Mouse (Mus musculus): ENCODE measurements around the gene Vmn1r94.
"Not testable (repeated sequence)": the region's sequence is repeated elsewhere in the genome, so short reads cannot be mapped to it uniquely, and the experiment has no call there.

Vmn1r94 gene

DNA sequence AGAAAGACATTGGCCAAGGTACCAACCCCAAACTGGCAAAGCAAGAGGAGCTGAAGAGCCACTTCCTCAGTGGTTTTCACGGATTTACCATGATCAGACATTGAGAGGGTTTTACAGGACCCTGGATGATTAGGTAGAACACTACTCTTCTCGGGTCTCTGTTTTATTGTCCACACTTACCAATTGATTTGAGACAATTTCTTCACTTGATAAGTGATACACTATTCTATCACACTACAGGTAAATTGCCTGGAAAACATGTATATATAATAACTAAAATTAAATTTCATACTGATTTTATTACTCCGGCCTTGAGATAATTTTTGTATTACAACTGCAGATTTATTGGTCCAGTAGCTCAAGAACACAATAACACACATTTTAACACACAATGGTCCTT is at the start of gene Vmn1r94:
Vmn1r94 (minus strand) TSS at position 101 of the 400 bp plus-strand sequence.
- not testable (repeated sequence) for DNase-seq

DNA sequence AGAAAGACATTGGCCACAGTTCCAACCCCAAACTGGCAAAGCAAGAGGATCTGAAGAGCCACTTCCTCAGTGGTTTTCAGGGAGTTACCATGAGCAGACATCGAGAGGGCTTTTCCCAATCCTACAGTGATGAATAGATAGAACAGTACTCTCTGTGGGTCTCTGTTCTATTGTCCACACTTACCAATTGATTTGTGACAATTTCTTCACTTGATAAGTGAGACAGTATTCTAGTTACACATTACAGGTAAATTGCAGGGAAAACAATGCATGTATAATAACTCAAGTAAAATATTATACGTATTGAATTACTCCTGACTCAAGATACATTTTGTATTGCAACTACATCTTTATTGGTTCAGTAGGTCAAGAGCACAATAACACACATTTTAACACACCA is 37.3 kb upstream of the Vmn1r94 start, which contains the start of gene Gm6164:
Gm6164 (minus strand) TSS at position 101 of the 400 bp plus-strand sequence.
- DNase-seq: not testable (repeated sequence)

DNA sequence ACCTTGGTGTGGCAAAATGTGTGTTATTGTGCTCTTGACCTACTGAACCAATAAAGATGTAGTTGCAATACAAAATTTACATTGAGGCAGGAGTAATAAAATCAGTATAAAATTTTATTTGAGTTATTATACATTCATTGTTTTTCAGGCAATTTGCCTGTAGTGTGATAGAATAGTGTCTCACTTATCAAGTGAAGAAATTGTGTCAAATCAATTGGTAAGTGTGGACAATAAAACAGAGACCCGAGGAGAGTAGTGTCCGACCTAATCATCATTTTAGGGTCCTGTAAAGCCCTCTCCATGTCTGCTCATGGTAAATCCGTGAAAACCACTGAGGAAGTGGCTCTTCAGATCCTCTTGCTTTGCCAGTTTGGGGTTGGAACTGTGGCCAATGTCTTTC is 25.2 kb upstream of the Vmn1r94 start, which contains the start of gene Vmn1r95:
Vmn1r95 (plus strand) TSS at position 301 of the 400 bp plus-strand sequence.
- not testable (repeated sequence) for DNase-seq

DNA sequence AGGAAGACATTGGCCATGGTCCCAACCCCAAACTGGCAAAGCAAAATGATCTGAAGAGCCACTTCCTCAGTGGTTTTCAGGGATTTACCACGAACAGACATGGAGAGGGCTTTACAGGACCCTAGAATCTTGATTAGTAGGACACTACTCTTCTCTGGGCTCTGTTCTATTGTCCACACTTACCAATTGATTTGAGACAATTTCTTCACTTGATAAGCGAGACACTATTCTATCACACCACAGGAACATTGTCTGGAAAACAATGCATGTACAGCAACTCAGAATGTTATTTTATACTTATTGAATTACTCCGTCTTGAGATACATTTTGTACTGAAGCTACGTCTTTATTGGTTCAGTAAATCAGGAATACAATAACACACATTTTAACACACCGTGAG is 29.2 kb downstream of the Vmn1r94 start, which contains the start of gene Vmn1r93:
Vmn1r93 (minus strand) TSS at position 101 of the 400 bp plus-strand sequence.
- DNase-seq: not testable (repeated sequence)

DNA sequence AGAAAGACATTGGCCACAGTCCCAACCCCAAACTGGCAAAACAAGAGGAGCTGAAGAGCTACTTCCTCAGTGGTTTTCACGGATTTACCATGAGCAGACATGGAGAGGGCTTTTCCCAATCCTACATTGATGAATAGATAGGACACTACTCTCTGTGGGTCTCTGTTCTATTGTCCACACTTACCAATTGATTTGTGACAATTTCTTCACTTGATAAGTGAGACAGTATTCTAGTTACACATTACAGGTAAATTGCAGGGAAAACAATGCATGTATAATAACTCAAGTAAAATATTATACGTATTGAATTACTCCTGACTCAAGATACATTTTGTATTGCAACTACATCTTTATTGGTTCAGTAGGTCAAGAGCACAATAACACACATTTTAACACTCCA is 45.7 kb downstream of the Vmn1r94 start, which contains the start of gene Gm16442:
Gm16442 (minus strand) TSS at position 101 of the 400 bp plus-strand sequence.
- DNase-seq: not testable (repeated sequence)
